Mouse (Mus musculus) macrophage (primary cell): ENCODE measurements around the gene Tcte2. TPM values are rescaled to one million over a fixed set of nuclear protein-coding genes. Genes with fewer than 3 reads are reported as not detected.
A peak's percentile ranks its signal among the peaks of the same experiment; 100 is the strongest.

Experiments used
- H3K27ac ChIP-seq: fragments of 350-480 bp; formaldehyde crosslinking; 2 replicates; pipeline ENCODE4 v1.9.0; 2021
- H3K36me3 ChIP-seq: fragments of 350-480 bp; formaldehyde crosslinking; 2 replicates; pipeline ENCODE4 v1.9.0; 2021; ENCODE audit errors: inconsistent target
- H3K4me3 ChIP-seq: fragments of 350-480 bp; formaldehyde crosslinking; 2 replicates; pipeline ENCODE4 v1.9.0; 2021; ENCODE audit errors: inconsistent target
- H3K79me2 ChIP-seq: fragments of 350-480 bp; formaldehyde crosslinking; 2 replicates; pipeline ENCODE4 v1.9.0; 2021; ENCODE audit errors: inconsistent target
- WGBS: methylation state at CpG from one replicate; pipeline ENCODE4 v1.1.7; 2026; ENCODE audit warnings: inconsistent platforms; ENCODE audit not compliant: missing documents; 5-methylcytosine and 5-hydroxymethylcytosine counted together
- polyA plus RNA-seq: library from polyadenylated mRNA; stranded (reverse); fragments of 250-400 nt; gene quantifications from 3 replicates; pipeline ENCODE4 v1.2.4, GENCODE M21; 2018; ENCODE audit warnings: inconsistent platforms

Gene Tcte2
- polyA plus RNA-seq, 1 experiment from 2014 or later, result not detected

GRCm38 (mm10) chr17:13759853-13760627 lies 1.6 kb downstream of the Tcte2 start, which contains the start of gene Afdn:
Afdn (plus strand) TSS chr17:13760539.
- WGBS, result under 1% methylated on average over 82 of the region's 108 CpGs
- Histone ChIP-seq H3K36me3 (no peaks in the 10 kb centered on the region), H3K4me3 (peak within 1 kb of the TSS; percentile 29), H3K79me2 (peaks cover 14% of the 10 kb centered on the region), H3K27ac (no peak within 1 kb of the TSS)

- peaks cover 8% of the 10 kb centered on the region for H3K79me2 ChIP-seq
- no peak overlapping the region for H3K27ac ChIP-seq
- WGBS, result 76% methylated on average over 13 of the region's 13 CpGs
- peak overlapping the region; percentile 29 for H3K4me3 ChIP-seq
- H3K36me3 ChIP-seq, result no peaks in the 10 kb centered on the region
Measured at GRCm38 (mm10) chr17:13759156-13759852, 2.3 kb downstream of the Tcte2 start.

- H3K79me2 ChIP-seq, result peaks cover under 1% of the 10 kb centered on the region; the same call in 1 of the 2 replicates
- no peaks in the 10 kb centered on the region for H3K36me3 ChIP-seq
- no peak overlapping the region for H3K4me3 ChIP-seq
- H3K27ac ChIP-seq, result no peak overlapping the region
- 95% methylated on average over 7 of the region's 7 CpGs for WGBS
Measured at GRCm38 (mm10) chr17:13758586-13758985, 3.0 kb downstream of the Tcte2 start.

DNA sequence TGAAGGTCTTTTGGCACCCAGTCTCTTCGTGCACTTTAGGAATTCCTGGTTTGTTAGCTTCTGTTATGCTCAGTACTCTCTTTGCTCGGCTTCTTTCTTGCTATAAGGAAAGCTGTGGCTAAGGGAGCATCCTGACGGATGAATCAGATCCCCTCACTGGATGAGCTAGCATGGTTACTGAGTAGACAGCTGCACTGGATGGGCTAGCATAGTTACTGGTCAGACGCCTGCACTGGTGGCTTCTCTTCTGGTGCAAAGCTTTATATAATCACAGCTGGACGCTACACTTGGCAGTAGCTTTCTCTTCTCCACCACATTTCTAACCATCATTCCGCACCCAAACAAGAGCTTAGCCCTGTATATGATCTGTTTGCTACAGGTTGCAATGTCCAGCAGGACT lies 6.7 kb downstream of the Tcte2 start:
- 96% methylated on average over 6 of the region's 6 CpGs for WGBS
- Histone ChIP-seq H3K27ac (no peak overlapping the region), H3K4me3 (no peak overlapping the region), H3K79me2 (no peaks in the 10 kb centered on the region), H3K36me3 (no peaks in the 10 kb centered on the region)

- no peak overlapping the region for H3K27ac ChIP-seq
- H3K79me2 ChIP-seq, result no peaks in the 10 kb centered on the region
- no peaks in the 10 kb centered on the region for H3K36me3 ChIP-seq
- WGBS, result 98% methylated on average over 4 of the region's 4 CpGs
- H3K4me3 ChIP-seq, result no peak overlapping the region
Measured at GRCm38 (mm10) chr17:13753918-13754317, 7.7 kb downstream of the Tcte2 start.

DNA sequence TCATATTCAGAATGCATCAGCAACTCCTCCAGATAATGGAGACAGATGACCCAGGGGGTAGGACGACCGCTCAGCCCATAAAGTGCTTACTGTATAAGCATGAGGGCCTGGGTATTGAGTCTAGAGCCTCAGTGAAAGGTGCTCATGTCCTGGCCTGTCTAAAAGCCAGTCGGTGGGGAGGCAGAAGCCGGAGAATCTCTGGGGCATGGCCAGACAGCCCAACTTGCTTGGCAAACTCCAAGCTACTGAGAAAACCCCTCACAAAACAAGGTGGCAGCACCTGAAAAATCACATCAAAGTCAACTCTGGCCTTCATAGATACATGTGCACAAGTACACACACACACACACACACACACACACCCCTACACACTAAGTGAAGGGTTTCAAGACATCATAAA lies 12.6 kb downstream of the Tcte2 start:
- H3K36me3 ChIP-seq, result no peaks in the 10 kb centered on the region
- H3K27ac ChIP-seq, result no peak overlapping the region
- no peaks in the 10 kb centered on the region for H3K79me2 ChIP-seq
- WGBS, result 86% methylated on average over 4 of the region's 4 CpGs
- no peak overlapping the region for H3K4me3 ChIP-seq

DNA sequence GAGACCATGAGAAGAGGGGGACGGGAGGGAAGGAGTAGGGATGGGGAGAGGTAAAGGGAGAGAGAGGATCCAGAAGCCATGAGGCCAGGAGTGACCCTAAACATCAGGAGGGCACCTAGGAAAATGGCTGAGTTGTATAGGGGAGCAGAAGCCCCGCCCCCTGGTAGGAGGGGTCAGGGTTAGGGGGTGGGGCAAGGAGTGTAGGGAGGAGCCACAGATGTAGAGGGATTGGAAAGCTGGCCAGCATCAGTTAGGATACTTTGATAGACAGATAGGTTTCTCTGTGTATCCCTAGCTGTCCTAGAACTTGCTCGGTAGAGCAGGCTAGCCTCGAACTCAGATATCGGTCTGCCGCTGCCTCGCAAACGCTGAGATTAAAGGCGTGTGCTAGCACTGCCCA lies 13.9 kb downstream of the Tcte2 start:
- Histone ChIP-seq H3K4me3 (no peak overlapping the region), H3K27ac (no peak overlapping the region), H3K36me3 (no peaks in the 10 kb centered on the region), H3K79me2 (no peaks in the 10 kb centered on the region)
- WGBS, result 94% methylated on average over 9 of the region's 9 CpGs

DNA sequence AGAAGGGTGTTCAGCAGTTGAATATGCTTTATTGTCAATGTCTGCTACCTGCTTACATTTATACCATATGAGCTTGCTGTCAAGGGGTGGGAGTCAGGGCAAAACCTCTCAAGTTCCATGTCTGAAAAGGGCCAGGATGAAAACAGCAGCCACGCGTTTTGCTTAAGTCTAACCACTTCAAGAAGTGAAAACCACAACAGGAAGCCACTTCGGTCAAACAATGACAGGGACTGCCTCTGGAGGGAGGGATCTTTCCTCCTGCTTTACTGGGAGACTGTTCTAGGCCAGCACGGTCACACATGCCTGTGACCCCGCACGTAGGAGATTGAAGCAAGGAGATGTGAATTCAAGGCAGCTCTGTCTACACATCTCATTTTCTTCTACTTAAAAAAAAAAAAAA lies 15.3 kb downstream of the Tcte2 start:
- no peak overlapping the region for H3K27ac ChIP-seq
- no peak overlapping the region for H3K4me3 ChIP-seq
- WGBS, result 3% methylated on average over 6 of the region's 6 CpGs
- no peaks in the 10 kb centered on the region for H3K79me2 ChIP-seq
- no peaks in the 10 kb centered on the region for H3K36me3 ChIP-seq

DNA sequence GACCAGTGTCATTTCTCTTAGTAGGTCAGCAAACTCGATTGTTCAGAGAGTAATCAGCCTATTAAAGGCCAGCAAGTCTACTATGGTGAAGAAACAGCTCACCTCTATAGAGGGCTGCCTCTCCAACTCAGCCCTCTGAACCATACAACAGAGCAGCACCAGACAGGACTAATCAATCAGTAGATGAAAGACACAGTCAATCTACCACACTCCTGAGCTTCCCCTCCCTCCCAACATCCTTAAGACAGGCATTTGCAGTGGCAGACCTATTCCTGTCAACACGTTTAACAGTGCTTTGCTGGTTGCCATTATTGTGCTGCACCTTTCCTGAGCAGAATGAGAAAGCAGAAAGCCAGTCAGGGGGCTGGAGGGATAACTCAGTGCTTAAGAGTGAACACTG lies 16.3 kb downstream of the Tcte2 start:
- WGBS, result 65% methylated on average over 2 of the region's 2 CpGs
- no peak overlapping the region for H3K4me3 ChIP-seq
- no peaks in the 10 kb centered on the region for H3K79me2 ChIP-seq
- H3K36me3 ChIP-seq, result no peaks in the 10 kb centered on the region
- H3K27ac ChIP-seq, result no peak overlapping the region

- H3K79me2 ChIP-seq, result no peaks in the 10 kb centered on the region
- H3K27ac ChIP-seq, result no peak overlapping the region
- H3K4me3 ChIP-seq, result no peak overlapping the region
- H3K36me3 ChIP-seq, result no peaks in the 10 kb centered on the region
- WGBS, result 69% methylated on average over 4 of the region's 4 CpGs
Measured at GRCm38 (mm10) chr17:13744824-13745223, 16.8 kb downstream of the Tcte2 start.

DNA sequence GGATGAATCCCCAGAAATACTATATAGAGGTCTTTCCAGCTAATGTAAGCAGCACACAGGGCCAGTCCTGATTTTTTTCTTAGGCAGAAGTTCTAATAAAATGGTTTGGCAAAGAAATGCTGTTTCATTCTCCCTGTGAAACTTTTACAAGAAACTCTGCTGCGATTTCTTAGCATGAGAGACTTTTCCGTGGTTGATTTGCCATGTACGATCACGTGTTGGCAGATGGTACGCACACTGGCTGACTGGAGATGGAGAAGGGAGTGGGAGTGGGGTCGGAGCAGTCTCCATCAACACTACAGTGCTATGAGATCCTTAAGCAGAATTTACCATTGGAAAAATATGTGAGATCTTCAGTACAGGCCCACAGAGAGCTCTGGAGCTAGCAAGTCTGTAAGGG lies 17.4 kb downstream of the Tcte2 start:
- Histone ChIP-seq H3K79me2 (no peaks in the 10 kb centered on the region), H3K4me3 (no peak overlapping the region), H3K36me3 (no peaks in the 10 kb centered on the region), H3K27ac (no peak overlapping the region)
- 96% methylated on average over 6 of the region's 6 CpGs for WGBS

- Histone ChIP-seq H3K36me3 (no peaks in the 10 kb centered on the region), H3K4me3 (no peak overlapping the region), H3K27ac (no peak overlapping the region), H3K79me2 (no peaks in the 10 kb centered on the region)
- 88% methylated on average over 5 of the region's 5 CpGs for WGBS
Measured at GRCm38 (mm10) chr17:13743709-13744079, 17.9 kb downstream of the Tcte2 start.

DNA sequence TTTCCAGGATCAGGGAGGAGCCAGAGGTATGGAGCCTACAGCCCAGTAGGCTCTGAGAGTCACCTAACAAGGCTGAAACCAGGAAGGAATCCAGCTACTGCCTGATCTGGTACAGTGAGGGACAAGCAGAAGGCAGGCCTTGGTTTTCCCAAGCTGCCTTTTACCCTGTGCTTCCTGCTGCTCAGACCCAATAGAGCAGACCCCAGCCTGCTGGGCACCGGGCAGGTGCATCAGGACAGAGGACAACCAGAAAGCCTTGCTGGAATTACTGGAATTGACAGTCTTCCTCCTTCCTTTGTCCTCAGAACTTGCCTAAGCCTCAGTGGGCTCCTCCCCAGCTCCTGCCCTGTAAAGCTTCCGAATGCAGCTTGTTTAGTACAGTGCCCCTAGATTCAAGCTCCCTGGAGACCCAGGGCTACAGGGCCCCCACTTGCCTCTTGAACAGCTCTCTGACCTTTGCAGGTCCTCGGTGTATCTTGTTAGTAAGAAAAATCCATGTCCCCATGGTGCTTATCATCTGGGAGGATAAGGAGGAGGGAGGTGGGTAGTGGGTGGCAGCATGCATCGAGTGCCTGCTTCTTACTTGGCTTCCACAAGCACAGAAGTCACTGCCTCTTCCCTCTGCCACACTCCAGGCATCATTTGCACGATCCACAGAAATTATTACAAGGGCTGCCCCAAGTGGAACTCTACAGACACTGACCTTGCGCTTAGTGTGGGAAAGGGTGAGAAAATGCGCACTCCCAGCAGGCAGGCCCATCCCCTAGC lies 18.5 kb downstream of the Tcte2 start:
- Histone ChIP-seq H3K36me3 (no peaks in the 10 kb centered on the region), H3K79me2 (no peaks in the 10 kb centered on the region), H3K4me3 (no peak overlapping the region), H3K27ac (no peak overlapping the region)
- 94% methylated on average over 7 of the region's 7 CpGs for WGBS

- WGBS, result 53% methylated on average over 2 of the region's 2 CpGs
- Histone ChIP-seq H3K36me3 (no peaks in the 10 kb centered on the region), H3K27ac (no peak overlapping the region), H3K79me2 (no peaks in the 10 kb centered on the region), H3K4me3 (no peak overlapping the region)
Measured at GRCm38 (mm10) chr17:13742334-13742733, 19.3 kb downstream of the Tcte2 start.

DNA sequence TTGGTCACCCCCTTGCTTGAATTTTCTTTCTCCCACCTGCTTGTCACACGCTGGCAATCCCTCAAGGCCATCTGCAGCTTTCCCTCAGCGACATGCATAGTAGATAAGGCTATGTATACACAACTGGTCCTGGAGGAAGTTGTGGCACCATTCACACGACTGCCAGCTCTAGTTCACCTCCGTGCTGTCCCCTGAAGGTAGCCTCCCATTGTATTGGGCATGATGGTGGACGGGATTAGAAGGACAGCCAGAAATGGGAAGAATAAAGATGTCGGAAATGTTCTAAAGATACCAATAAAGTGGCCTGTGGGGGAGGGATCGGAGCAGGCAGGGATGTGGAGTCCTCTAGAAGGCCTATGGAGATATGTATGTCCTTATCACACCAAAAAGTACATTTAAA lies 20.0 kb downstream of the Tcte2 start:
- Histone ChIP-seq H3K4me3 (no peak overlapping the region), H3K36me3 (no peaks in the 10 kb centered on the region), H3K79me2 (no peaks in the 10 kb centered on the region), H3K27ac (no peak overlapping the region)
- 61% methylated on average over 7 of the region's 7 CpGs for WGBS
